Mouse (Mus musculus) midbrain, embryonic 16.5 days (tissue): ENCODE measurements around the gene Fam170b. TPM values are rescaled to one million over a fixed set of nuclear protein-coding genes. Genes with fewer than 3 reads are reported as not detected.
A peak's percentile ranks its signal among the peaks of the same experiment; 100 is the strongest.

Experiments used
- ATAC-seq: fragments of 200-750 bp; cut with Nextera tagmentation; 2 replicates; pipeline ENCODE4 v1.8.0; 2017; ENCODE audit warnings: moderate TSS enrichment
- H3K27ac ChIP-seq: fragments of 300-500 bp; sonication (generic); 2 replicates; pipeline ENCODE4 v1.5.1; 2014; ENCODE audit warnings: mild to moderate bottlenecking, low read length, mixed read lengths
- H3K27me3 ChIP-seq: fragments of 300-500 bp; sonication (generic); 2 replicates; pipeline ENCODE4 v1.6.1; 2014; ENCODE audit warnings: low read depth, low read length, mixed read lengths; ENCODE audit not compliant: control insufficient read depth, insufficient read depth
- H3K36me3 ChIP-seq: fragments of 300-500 bp; sonication (generic); 2 replicates; pipeline ENCODE4 v1.6.1; 2014; ENCODE audit warnings: mild to moderate bottlenecking, low read length, moderate library complexity, mixed read lengths; ENCODE audit not compliant: control insufficient read depth, insufficient read depth
- H3K4me1 ChIP-seq: fragments of 300-500 bp; sonication (generic); 2 replicates; pipeline ENCODE4 v1.6.1; 2014; ENCODE audit warnings: mild to moderate bottlenecking, low read length, mixed read lengths; ENCODE audit not compliant: control insufficient read depth, insufficient read depth
- H3K4me2 ChIP-seq: fragments of 300-500 bp; sonication (generic); 2 replicates; pipeline ENCODE4 v1.6.1; 2014; ENCODE audit warnings: mild to moderate bottlenecking, low read length, mixed read lengths
- H3K4me3 ChIP-seq: fragments of 300-500 bp; sonication (generic); 2 replicates; pipeline ENCODE4 v1.5.1; 2014; ENCODE audit warnings: low read depth, mild to moderate bottlenecking, low read length, moderate library complexity, mixed read lengths
- H3K9ac ChIP-seq: fragments of 300-500 bp; sonication (generic); 2 replicates; pipeline ENCODE4 v1.6.1; 2014; ENCODE audit warnings: low read depth, low read length, mixed read lengths
- H3K9me3 ChIP-seq: fragments of 300-500 bp; sonication (generic); replicated peaks from 2 replicates; pipeline ENCODE4 v1.6.1; 2014; ENCODE audit warnings: mild to moderate bottlenecking, low read length, mixed read lengths; ENCODE audit not compliant: control insufficient read depth, poor library complexity, severe bottlenecking
- WGBS: fragments of 180-500 bp; shearing (Covaris S2); extraction: QIAGEN DNeasy Blood & Tissue Kit; methylation state at CpG from one replicate; pipeline ENCODE4 v1.1.7; 2014; 5-methylcytosine and 5-hydroxymethylcytosine counted together
- polyA plus RNA-seq: library from polyadenylated mRNA; unstranded; fragments of >200 nt; fragmentation: Nextera tagmentation; extraction: Ambion mirVana; gene quantifications from 2 replicates; pipeline ENCODE4 v1.2.1, GENCODE M21; 2015

Fam170b gene
- polyA plus RNA-seq, 1 experiment from 2014 or later: 0.08 TPM

DNA sequence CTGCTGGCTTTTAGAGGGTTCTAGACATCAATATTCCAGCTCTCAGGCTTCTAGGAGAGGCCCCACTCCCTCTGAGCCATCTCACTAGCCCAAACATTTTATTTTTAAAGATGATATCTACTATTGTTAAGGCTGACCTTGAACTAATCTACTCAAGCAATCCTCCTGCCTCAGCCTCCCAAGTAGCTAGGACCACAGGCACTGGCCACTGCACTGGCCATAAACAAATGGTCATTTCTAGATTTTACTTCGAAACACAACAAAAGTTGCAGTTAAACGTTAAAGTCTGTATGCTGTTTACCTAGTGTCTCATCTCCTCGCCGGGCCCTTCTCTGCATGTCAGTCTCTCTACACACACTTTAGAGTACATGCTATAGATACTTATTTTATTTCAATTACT is 20.3 kb downstream of the Fam170b start:
- Histone ChIP-seq H3K4me2 (no peak overlapping the region), H3K4me1 (peaks cover 4% of the 10 kb centered on the region; the same call in 1 of the 2 replicates), H3K4me3 (no peak overlapping the region), H3K9ac (no peak overlapping the region), H3K27me3 (peaks cover 5% of the 10 kb centered on the region; the same call in 1 of the 2 replicates), H3K9me3 (no peaks in the 10 kb centered on the region), H3K36me3 (no peaks in the 10 kb centered on the region), H3K27ac (no peak overlapping the region)
- no peak for ATAC-seq
- 95% methylated on average over 4 of the region's 4 CpGs for WGBS

DNA sequence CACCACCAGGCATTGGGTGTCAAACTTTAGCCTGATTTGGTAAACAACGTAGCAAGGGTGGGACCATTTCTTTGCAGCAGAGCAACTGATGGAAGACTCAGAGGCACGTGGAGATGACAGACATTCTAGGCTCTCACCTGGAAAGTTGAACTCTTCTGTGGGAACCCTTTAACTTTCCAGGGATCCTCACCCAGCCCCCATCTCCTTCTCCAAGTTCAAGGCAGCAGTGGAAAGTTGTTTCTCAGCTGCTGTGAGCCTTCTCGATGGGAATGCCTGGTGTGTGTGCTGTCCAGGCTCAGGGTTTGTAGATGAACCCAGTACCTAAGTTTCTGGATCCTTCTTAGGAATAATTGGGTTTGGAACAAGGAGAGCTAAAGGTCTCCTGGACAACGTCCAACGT is 22.5 kb downstream of the Fam170b start:
- Histone ChIP-seq H3K9ac (no peak overlapping the region; the same call in 1 of the 2 replicates), H3K4me1 (peaks cover 4% of the 10 kb centered on the region; the same call in 1 of the 2 replicates)

DNA sequence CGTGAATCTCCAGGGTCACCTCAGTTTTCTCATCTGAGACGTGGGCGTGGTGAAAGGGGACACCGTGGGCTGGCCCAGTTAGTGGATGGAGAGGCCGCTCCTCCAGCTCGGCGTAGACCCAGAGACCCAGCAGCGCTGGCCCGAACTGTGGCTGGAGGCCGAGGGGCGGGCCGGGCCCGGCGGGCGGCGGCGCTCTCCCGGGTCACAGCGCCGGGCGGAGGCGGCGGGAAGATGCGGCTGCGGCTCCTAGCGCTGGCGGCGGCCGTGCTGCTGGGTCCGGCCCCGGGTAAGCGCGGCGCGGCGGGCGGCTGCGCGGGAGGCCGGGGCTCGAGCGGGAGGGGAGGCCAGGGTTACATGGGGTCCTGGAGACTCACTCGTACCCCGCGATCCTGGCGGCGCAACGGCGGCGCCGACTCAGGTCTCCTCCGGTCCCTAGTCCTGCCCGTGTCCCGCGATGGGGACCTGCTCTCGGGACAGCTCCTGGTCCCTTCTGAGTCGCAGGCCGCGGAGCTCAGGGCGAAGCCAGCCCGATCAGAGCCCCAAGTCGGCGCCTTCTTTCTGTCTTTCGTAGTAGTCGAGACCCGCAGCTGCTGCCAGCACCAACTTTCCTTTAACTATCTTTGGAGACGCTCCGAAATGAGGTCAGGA is 23.0 kb downstream of the Fam170b start, which contains the start of gene Vstm4:
TSS of gene Vstm4 (plus strand) at position 76 of the 648 bp plus-strand sequence.
- no peaks in the 10 kb centered on the region for H3K9me3 ChIP-seq
- peaks cover 4% of the 10 kb centered on the region; the same call in 1 of the 2 replicates for H3K4me1 ChIP-seq
- WGBS: under 1% methylated on average over 56 of the region's 68 CpGs
- no peaks in the 10 kb centered on the region for H3K36me3 ChIP-seq
- peak within 1 kb of the TSS; percentile 56 for H3K4me3 ChIP-seq
- H3K4me2 ChIP-seq: peak within 1 kb of the TSS; percentile 95
- peaks cover 5% of the 10 kb centered on the region; the same call in 1 of the 2 replicates for H3K27me3 ChIP-seq
- no peak within 1 kb of the TSS; the same call in 1 of the 2 replicates for H3K27ac ChIP-seq
- ATAC-seq: peak; percentile 83
- H3K9ac ChIP-seq: peak within 1 kb of the TSS; percentile 75

More for the DNA sequence above, 22.5 kb downstream of the Fam170b start:
- H3K27me3 ChIP-seq: peaks cover 5% of the 10 kb centered on the region; the same call in 1 of the 2 replicates
- no peak overlapping the region for H3K27ac ChIP-seq
- no peaks in the 10 kb centered on the region for H3K36me3 ChIP-seq
- H3K4me2 ChIP-seq: peak overlapping the region; percentile 95
- H3K4me3 ChIP-seq: peak overlapping the region; percentile 56
- H3K9me3 ChIP-seq: no peaks in the 10 kb centered on the region
- no peak for ATAC-seq
- WGBS: 37% methylated on average over 5 of the region's 5 CpGs

DNA sequence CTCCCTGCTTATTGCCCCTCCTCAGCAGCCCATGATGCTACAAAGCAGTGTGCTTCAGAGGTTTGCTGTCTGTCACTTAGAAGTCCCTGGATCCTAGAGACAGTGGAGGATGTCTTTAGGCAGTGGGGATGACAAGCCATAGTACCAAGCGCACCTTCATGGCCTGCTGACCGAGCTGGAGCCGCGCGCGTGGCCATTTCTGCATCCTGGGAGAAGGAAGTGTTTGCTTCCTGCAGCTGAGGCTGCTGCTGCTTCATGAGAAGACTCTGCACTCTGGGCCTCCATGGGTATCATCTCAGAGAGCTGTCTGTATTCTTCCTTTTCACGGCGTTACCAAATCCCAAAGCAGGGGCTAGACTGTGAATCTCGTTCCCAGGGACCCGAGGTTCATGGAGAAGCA is 24.6 kb downstream of the Fam170b start:
- Histone ChIP-seq H3K4me3 (no peak overlapping the region), H3K27me3 (peaks cover 5% of the 10 kb centered on the region; the same call in 1 of the 2 replicates), H3K9ac (no peak overlapping the region), H3K4me2 (no peak overlapping the region), H3K9me3 (no peaks in the 10 kb centered on the region), H3K4me1 (peaks cover 4% of the 10 kb centered on the region; the same call in 1 of the 2 replicates), H3K36me3 (no peaks in the 10 kb centered on the region), H3K27ac (no peak overlapping the region)
- WGBS: 90% methylated on average over 10 of the region's 10 CpGs
- ATAC-seq: no peak

DNA sequence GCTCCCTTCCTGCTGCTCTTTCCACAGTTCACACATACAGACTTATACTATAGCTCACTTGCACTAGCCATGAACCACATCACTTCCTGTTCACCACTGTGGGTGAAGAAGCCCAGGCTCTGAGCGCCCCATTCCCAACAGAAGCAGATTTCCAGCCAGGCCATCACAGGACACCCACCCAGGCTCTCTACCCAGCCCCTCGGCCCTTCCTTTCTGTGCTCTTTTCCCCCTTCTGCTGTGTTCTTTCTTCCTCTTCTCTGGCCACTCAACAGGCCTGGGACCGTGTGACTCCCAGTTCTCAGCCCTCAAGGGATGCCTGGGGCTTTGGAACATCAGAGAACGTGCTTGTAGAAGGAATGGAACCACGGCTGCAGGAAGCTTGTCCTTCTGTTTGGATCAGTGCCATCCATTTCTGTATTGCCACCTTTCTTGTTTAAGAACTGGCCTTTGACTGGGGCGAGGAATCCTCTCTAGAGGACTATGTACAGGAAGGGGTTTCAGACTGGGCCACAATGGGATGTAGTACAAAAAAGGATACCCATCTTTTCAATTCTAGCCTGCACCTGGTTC is 25.3 kb downstream of the Fam170b start:
- 74% methylated on average over 6 of the region's 6 CpGs for WGBS

DNA sequence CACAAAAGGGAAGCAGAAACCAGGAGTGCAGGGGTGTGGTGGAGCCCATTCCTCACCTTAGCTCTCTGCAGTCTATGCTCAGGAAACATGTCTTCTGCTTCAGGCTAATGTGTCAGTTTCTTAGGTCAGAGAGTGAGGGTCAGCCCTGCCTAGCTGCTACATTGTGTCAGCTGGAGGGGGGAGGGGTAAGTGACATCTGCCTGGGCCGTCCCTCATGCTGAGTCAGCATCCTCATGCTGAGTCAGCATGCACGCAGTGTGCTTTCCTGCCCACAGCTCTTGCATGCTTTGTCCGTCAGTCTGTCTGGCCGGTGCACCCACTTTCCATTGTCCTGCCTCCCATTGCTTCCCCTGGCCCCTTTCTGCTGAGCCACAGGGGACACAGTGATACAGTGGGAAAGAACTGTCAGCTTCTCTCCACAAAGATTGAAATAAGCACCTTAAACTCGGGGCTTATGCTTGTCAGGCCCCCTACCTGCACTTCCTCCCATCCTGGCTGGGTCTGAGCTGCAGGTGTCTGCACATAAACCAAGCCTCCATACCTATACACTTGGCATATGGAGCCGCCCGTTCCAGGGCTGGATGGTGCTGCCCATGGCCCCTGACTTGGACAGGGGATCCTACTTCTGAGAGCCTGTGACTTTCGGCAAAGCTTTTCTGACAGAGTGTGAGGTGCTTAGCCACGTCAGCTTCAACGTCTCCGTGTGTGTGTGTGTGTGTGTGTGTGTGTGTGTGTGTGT is 26.2 kb downstream of the Fam170b start:
- WGBS: 64% methylated on average over 11 of the region's 11 CpGs
- Histone ChIP-seq H3K4me3 (no peak overlapping the region), H3K36me3 (no peaks in the 10 kb centered on the region), H3K4me2 (no peak overlapping the region), H3K27ac (no peak overlapping the region), H3K9ac (no peak overlapping the region), H3K27me3 (peaks cover 5% of the 10 kb centered on the region; the same call in 1 of the 2 replicates), H3K4me1 (peaks cover 4% of the 10 kb centered on the region; the same call in 1 of the 2 replicates), H3K9me3 (no peaks in the 10 kb centered on the region)
- ATAC-seq: no peak

More for the DNA sequence above, 25.3 kb downstream of the Fam170b start:
- Histone ChIP-seq H3K27me3 (peaks cover 5% of the 10 kb centered on the region; the same call in 1 of the 2 replicates), H3K9me3 (no peaks in the 10 kb centered on the region), H3K4me2 (no peak overlapping the region), H3K36me3 (no peaks in the 10 kb centered on the region), H3K27ac (no peak overlapping the region), H3K4me1 (peaks cover 4% of the 10 kb centered on the region; the same call in 1 of the 2 replicates), H3K9ac (no peak overlapping the region), H3K4me3 (no peak overlapping the region)
- ATAC-seq: no peak

DNA sequence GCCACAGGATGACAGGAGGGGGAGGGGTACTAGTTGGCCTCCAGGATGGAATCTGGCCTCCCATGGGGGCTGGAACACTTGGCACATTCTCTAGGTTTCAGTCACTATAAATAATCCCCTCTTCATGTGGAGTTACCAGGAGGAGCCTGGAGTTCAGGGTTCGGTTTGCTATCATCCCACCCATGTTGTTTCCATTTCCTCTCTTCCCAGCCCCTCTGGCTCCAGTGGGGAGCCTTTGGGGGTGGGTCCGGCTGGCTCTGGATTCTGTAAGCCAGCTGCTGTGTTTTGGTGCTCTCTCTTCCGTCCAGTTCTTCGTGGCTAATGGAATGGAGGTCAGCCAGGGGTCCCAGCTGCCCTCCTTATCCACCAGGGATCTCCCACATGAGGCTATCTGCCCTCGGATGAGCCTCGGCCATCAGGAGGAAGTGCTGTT is 27.4 kb downstream of the Fam170b start:
- no peaks in the 10 kb centered on the region for H3K36me3 ChIP-seq
- peaks cover 5% of the 10 kb centered on the region; the same call in 1 of the 2 replicates for H3K27me3 ChIP-seq
- no peaks in the 10 kb centered on the region for H3K9me3 ChIP-seq
- no peak overlapping the region for H3K27ac ChIP-seq
- H3K4me1 ChIP-seq: peaks cover 4% of the 10 kb centered on the region; the same call in 1 of the 2 replicates
- H3K9ac ChIP-seq: no peak overlapping the region
- H3K4me3 ChIP-seq: no peak overlapping the region
- no peak overlapping the region for H3K4me2 ChIP-seq
- WGBS: 45% methylated on average over 6 of the region's 6 CpGs
- ATAC-seq: no peak

DNA sequence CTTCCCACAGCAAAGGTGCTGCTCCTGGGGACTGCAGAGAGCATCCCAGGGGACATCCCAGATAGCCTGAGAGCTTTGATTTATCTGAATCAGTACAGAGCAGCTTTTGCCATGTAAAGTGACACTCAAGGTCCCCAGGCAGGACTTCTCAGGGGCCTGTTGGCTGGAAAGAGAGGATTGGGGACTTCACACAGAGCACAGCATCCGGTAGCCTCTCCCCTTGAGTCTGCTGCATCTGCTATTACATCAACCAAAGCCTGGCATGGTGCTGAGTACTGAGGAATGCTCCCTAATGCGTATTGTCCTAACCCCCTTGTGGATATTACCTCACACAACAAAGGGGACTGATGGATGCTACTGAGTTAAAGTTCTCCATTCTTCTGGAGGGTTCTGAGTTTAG is 27.9 kb downstream of the Fam170b start:
- no peak overlapping the region for H3K27ac ChIP-seq
- peaks cover 2% of the 10 kb centered on the region; the same call in 1 of the 2 replicates for H3K4me1 ChIP-seq
- H3K4me3 ChIP-seq: no peak overlapping the region
- ATAC-seq: no peak
- H3K36me3 ChIP-seq: no peaks in the 10 kb centered on the region
- no peaks in the 10 kb centered on the region for H3K9me3 ChIP-seq
- WGBS: 45% methylated on average over 2 of the region's 2 CpGs
- peaks cover 5% of the 10 kb centered on the region; the same call in 1 of the 2 replicates for H3K27me3 ChIP-seq
- no peak overlapping the region for H3K9ac ChIP-seq
- H3K4me2 ChIP-seq: no peak overlapping the region
